Mouse (Mus musculus) kidney, adult 2 months (tissue): ENCODE measurements at regions not wholly inside any gene's neighbourhood (a gene's known extent, or its start where the extent isn't known, plus 50 kb on each side); places are given as distances from the start of the nearest gene placed in this dataset.

Experiments used
- DNase-seq: peaks from one replicate; pipeline ENCODE4 v3.0.0; 2021
- H3K27ac ChIP-seq: fragments of 200-500 bp; 2 replicates; pipeline ENCODE4 v1.5.1; 2012; ENCODE audit warnings: low read depth, low read length, control low read depth, inconsistent platforms; ENCODE audit not compliant: insufficient read depth
- H3K27me3 ChIP-seq: fragments of 200-500 bp; replicated peaks from 2 replicates; pipeline ENCODE4 v1.6.1; 2012; ENCODE audit warnings: mild to moderate bottlenecking, moderate library complexity, low read length, inconsistent platforms; ENCODE audit not compliant: control insufficient read depth, insufficient read depth
- H3K36me3 ChIP-seq: fragments of 200-500 bp; 2 replicates; pipeline ENCODE4 v1.6.1; 2012; ENCODE audit warnings: mild to moderate bottlenecking, moderate library complexity, low read length, inconsistent platforms; ENCODE audit not compliant: control insufficient read depth, insufficient read depth
- H3K4me1 ChIP-seq: fragments of 200-500 bp; 2 replicates; pipeline ENCODE4 v1.6.1; 2011; ENCODE audit warnings: low read length; ENCODE audit not compliant: control insufficient read depth, insufficient read depth
- H3K4me3 ChIP-seq: fragments of 200-500 bp; 2 replicates; pipeline ENCODE4 v1.5.1; 2011; ENCODE audit warnings: mild to moderate bottlenecking, low read depth, low read length, control low read depth; ENCODE audit not compliant: insufficient read depth
- CTCF ChIP-seq: fragments of 200-500 bp; conservative IDR thresholded peaks from 2 replicates; pipeline ENCODE4 v1.5.1; 2011; ENCODE audit warnings: low read depth, mild to moderate bottlenecking, control low read depth, low read length, moderate library complexity, mixed read lengths; ENCODE audit not compliant: insufficient read depth, insufficient read length
- POLR2A ChIP-seq: fragments of 200-500 bp; IDR thresholded peaks from one replicate; pipeline ENCODE4 v1.6.1; 2011; ENCODE audit warnings: low read depth, low read length, control low read depth
- whole genome bisulfite sequencing: fragments of 180-500 bp; shearing (Covaris S2); methylation state at CpG from one replicate; pipeline ENCODE4 v1.1.7; 2018; 5-methylcytosine and 5-hydroxymethylcytosine counted together

DNA sequence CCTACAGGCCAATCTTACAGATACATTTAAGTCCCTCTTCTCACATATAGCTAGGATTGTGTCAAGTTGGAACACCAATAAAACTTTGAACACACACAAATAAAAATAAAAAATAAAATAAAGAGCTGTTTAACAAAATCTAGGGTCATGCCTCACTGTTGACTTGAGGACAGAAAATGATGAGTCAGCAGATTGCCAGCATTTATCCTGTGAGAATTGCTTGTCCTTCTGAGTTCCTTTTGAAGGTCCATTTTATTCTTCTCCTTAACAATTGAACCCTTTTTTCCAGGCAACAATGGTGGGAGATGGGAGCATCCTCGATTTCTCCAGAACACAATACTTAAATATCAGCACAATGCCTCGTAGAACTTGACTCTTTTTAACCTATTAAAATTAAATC is 1022.4 kb upstream of the Adgrl4 start:
- DNase-seq: no peak
- Histone ChIP-seq H3K4me1 (no peaks in the 10 kb centered on the region), H3K27ac (no peak overlapping the region), H3K4me3 (no peak overlapping the region), H3K36me3 (no peaks in the 10 kb centered on the region), H3K27me3 (no peaks in the 10 kb centered on the region)
- WGBS: 88% methylated on average over 2 of the region's 2 CpGs
- TF ChIP-seq POLR2A: no peak
- no peak for TF ChIP-seq CTCF

GRCm38 (mm10) chr3:150416447-150416846 is 1021.2 kb upstream of the Adgrl4 start:
- Histone ChIP-seq H3K4me1 (no peaks in the 10 kb centered on the region), H3K36me3 (no peaks in the 10 kb centered on the region), H3K27ac (no peak overlapping the region), H3K27me3 (no peaks in the 10 kb centered on the region), H3K4me3 (no peak overlapping the region)
- 87% methylated on average over 3 of the region's 3 CpGs for WGBS
- TF ChIP-seq POLR2A: no peak
- no peak for TF ChIP-seq CTCF
- DNase-seq: no peak

DNA sequence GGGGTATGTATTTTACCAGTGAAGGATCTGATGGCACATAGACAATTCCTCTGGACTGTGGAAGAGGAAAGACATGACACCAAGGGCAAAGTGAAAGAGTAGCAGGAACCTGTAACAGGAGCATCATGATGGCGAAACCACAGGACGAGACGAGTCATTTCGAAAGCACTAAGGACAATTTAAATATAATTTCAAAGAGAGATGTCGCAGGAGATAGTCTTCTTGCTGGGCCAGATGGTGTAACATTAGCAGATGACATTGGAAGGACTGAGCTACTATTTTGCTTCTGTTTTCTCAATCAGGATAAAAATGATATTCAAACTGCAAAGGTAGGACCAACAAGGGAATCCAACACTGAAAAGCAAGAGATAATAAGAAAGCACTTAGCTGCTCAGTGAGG is 1009.7 kb upstream of the Adgrl4 start:
- Histone ChIP-seq H3K36me3 (no peaks in the 10 kb centered on the region), H3K27ac (no peak overlapping the region), H3K27me3 (no peaks in the 10 kb centered on the region), H3K4me1 (no peaks in the 10 kb centered on the region), H3K4me3 (no peak overlapping the region)
- TF ChIP-seq CTCF (no peak), POLR2A (no peak)
- 90% methylated on average over 5 of the region's 5 CpGs for WGBS
- no peak for DNase-seq

DNA sequence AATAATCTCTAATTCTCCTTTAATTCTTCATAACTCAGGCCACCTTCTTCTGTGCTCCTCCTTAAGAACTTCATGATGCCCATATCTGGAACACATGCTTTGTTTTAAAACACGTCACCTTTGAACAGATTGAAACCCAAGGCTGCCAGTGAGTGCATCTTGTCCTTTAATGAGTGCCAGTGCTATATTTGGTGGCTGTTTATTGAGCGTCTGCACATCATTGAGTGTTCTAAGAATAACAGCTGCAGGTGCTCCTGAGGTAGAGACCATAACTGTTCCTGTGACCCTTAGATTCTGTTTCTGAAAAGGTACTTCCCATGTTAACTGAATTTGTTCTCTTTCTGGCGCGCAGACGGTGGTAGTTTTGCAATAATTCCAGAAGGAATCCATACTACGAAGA is 1006.4 kb upstream of the Adgrl4 start:
- Histone ChIP-seq H3K27me3 (no peaks in the 10 kb centered on the region), H3K4me1 (no peaks in the 10 kb centered on the region), H3K4me3 (no peak overlapping the region), H3K27ac (no peak overlapping the region), H3K36me3 (no peaks in the 10 kb centered on the region)
- WGBS: 83% methylated on average over 6 of the region's 6 CpGs
- TF ChIP-seq POLR2A (no peak), CTCF (no peak)
- no peak for DNase-seq

DNA sequence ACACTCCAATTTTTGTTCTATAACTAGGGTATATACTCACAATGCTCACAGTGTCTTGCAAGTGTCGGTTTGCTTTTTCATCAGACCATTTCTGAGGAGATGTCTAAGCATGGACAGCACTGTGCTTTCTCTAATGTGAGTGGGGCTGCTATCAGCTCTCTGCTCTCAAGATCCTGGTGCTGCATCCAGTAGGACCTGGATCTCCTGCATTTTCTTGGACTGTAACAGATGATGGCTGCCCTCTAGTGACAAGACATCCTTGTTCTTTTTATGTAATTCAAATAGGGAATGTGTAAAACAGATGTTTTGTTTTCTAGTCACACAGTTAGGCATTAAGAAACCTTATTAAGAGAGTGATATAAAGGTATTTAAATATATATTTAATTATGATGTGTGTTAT is 1002.5 kb upstream of the Adgrl4 start:
- 79% methylated on average over 1 of the region's 1 CpGs for WGBS
- H3K27me3 ChIP-seq: no peaks in the 10 kb centered on the region
- H3K4me3 ChIP-seq: no peak overlapping the region
- TF ChIP-seq CTCF (peak; percentile 21; the same call in 1 of the 2 replicates), POLR2A (no peak)
- no peak overlapping the region for H3K27ac ChIP-seq
- H3K36me3 ChIP-seq: no peaks in the 10 kb centered on the region
- peak; percentile 33 for DNase-seq
- H3K4me1 ChIP-seq: no peaks in the 10 kb centered on the region

DNA sequence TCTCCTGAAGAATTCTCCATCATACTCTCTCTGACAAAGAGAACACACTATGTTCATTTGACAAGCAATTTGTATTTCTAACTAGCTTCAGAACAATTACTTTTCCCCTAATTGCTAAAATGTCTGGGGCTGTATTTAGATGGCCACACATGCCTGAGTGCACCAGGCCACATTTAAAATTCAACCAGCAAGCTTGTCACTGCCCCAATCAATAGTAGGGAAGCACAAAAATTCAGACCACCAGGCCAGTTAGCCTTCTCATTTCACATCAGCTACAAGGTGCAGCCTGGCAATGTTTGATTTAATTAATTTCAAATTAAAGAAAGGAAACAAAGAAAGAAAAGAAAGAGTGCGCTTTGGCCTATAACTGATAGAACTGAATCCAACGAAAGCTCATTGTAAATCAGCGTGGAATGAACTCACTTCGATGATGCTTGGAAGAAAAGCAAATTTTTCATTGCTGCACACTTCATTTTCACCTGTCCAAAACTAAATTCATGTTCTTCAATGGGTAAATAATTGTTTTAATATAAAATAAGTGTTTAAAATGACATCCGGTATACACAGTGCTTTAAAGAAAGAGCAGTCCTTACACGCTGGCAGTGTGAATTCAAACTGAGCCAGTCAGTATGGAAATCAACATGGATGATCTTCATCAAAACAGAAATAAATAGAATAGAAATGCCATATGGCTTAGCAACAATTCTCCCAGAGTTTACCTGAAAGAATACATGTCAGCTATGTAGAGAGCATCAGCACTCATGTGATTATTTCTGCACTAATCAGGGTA is 1001.7 kb upstream of the Adgrl4 start:
- WGBS: 92% methylated on average over 6 of the region's 6 CpGs
- no peak overlapping the region for H3K27ac ChIP-seq
- H3K36me3 ChIP-seq: no peaks in the 10 kb centered on the region
- H3K4me1 ChIP-seq: no peaks in the 10 kb centered on the region
- no peak for TF ChIP-seq CTCF
- no peak for TF ChIP-seq POLR2A
- no peak overlapping the region for H3K4me3 ChIP-seq
- DNase-seq: no peak
- H3K27me3 ChIP-seq: no peaks in the 10 kb centered on the region
